Mouse (Mus musculus) hindbrain, embryonic 10.5 days (tissue): Measurements from ENCODE around the gene Hipk3. TPM values are rescaled to one million over a fixed set of nuclear protein-coding genes. Genes with fewer than 3 reads are reported as not detected.
A peak's percentile ranks its signal among the peaks of the same experiment; 100 is the strongest.

Experiments
- DNase-seq: peaks from one replicate; pipeline ENCODE4 v3.0.0-alpha.2; 2017; ENCODE audit warnings: low spot score
- H3K27ac ChIP-seq: fragments of 300-500 bp; sonication (generic); 2 replicates; pipeline ENCODE4 v1.5.1; 2016; ENCODE audit warnings: mild to moderate bottlenecking, moderate library complexity
- H3K27me3 ChIP-seq: fragments of 300-500 bp; sonication (generic); 2 replicates; pipeline ENCODE4 v1.6.1; 2016; ENCODE audit warnings: mild to moderate bottlenecking; ENCODE audit not compliant: poor library complexity, insufficient read depth, severe bottlenecking
- H3K36me3 ChIP-seq: fragments of 300-500 bp; sonication (generic); 2 replicates; pipeline ENCODE4 v1.6.1; 2016; ENCODE audit warnings: mild to moderate bottlenecking, moderate library complexity
- H3K4me1 ChIP-seq: fragments of 300-500 bp; sonication (generic); replicated peaks from 2 replicates; pipeline ENCODE4 v1.6.1; 2016; ENCODE audit warnings: mild to moderate bottlenecking
- H3K4me3 ChIP-seq: fragments of 300-500 bp; sonication (generic); 2 replicates; pipeline ENCODE4 v1.5.1; 2016; ENCODE audit warnings: mild to moderate bottlenecking, moderate library complexity
- H3K9me3 ChIP-seq: fragments of 300-500 bp; sonication (generic); 2 replicates; pipeline ENCODE4 v1.6.1; 2016; ENCODE audit warnings: mild to moderate bottlenecking, moderate library complexity
- WGBS: fragments of 180-500 bp; shearing (Covaris S2); methylation state at CpG from one replicate; pipeline ENCODE4 v1.1.7; 2016; 5-methylcytosine and 5-hydroxymethylcytosine counted together
- polyA plus RNA-seq: library from polyadenylated mRNA; unstranded; fragments of >200 nt; fragmentation: Nextera tagmentation; extraction: Ambion mirVana; gene quantifications from 2 replicates; pipeline ENCODE4 v1.2.1, GENCODE M21; 2016

Gene Hipk3
- polyA plus RNA-seq, 1 experiment from 2014 or later: 7.0 TPM

GRCm38 (mm10) chr2:104430566-104430965 lies 63.7 kb downstream of the Hipk3 start:
- H3K4me1 ChIP-seq: no peaks in the 10 kb centered on the region
- no peak overlapping the region for H3K27ac ChIP-seq
- H3K4me3 ChIP-seq: no peak overlapping the region
- 96% methylated on average over 5 of the region's 5 CpGs for WGBS
- no peaks in the 10 kb centered on the region for H3K27me3 ChIP-seq
- H3K9me3 ChIP-seq: no peaks in the 10 kb centered on the region
- H3K36me3 ChIP-seq: peaks cover 54% of the 10 kb centered on the region
- no peak for DNase-seq

- H3K27ac ChIP-seq: no peak overlapping the region
- H3K4me3 ChIP-seq: no peak overlapping the region
- H3K27me3 ChIP-seq: no peaks in the 10 kb centered on the region
- WGBS: 92% methylated on average over 3 of the region's 3 CpGs
- H3K9me3 ChIP-seq: no peaks in the 10 kb centered on the region
- H3K4me1 ChIP-seq: no peaks in the 10 kb centered on the region
- no peak for DNase-seq
- H3K36me3 ChIP-seq: peaks cover 21% of the 10 kb centered on the region
Observed at GRCm38 (mm10) chr2:104426112-104426511, 68.1 kb downstream of the Hipk3 start.

DNA sequence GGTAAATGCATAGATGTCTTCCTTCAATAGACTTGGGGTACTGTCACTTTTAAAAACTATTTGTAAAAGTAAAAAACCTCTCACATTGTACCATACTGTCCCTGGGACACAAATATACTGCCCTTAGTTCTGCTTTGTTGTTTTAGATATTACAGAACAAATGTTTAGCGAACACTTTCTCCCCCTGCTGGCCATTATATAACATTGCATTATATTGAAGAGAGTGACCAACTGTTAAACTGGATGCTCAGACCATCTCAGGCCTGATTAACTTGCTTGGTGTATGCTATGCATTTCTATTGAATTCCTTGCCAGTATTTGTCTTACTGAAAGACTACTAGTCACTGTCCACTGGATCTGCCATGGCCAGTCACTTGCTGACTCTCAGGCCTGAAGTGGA lies 72.0 kb downstream of the Hipk3 start:
- H3K27ac ChIP-seq: no peak overlapping the region
- no peak overlapping the region for H3K4me3 ChIP-seq
- no peaks in the 10 kb centered on the region; the same call in 1 of the 2 replicates for H3K36me3 ChIP-seq
- no peaks in the 10 kb centered on the region for H3K27me3 ChIP-seq
- no peak for DNase-seq
- H3K9me3 ChIP-seq: no peaks in the 10 kb centered on the region
- H3K4me1 ChIP-seq: no peaks in the 10 kb centered on the region
- WGBS: 8% methylated on average over 1 of the region's 1 CpGs

- no peak overlapping the region for H3K4me3 ChIP-seq
- no peak for DNase-seq
Observed at GRCm38 (mm10) chr2:104420805-104421204, 73.4 kb downstream of the Hipk3 start.

DNA sequence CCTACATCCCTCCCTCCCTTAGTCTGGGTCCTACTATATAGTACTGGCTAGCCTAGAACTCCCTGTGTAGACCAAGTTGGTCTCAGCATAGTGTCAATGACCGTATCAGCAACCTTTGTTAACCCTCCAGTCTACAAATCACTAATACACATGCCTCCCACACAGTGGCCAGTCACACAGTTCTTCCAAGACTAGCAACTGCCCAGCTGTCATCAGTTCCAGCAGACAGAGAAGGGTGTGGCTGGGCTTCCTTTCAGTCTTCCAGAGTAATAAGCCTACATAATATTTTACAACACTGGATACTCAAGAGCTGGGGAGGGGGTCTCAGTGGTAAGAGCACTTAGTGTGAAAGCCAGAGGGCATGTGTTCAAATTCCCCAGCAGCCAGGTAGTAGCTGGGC lies 74.2 kb downstream of the Hipk3 start:
- Histone ChIP-seq H3K4me3 (no peak overlapping the region), H3K36me3 (no peaks in the 10 kb centered on the region), H3K4me1 (no peaks in the 10 kb centered on the region), H3K27ac (no peak overlapping the region), H3K27me3 (no peaks in the 10 kb centered on the region), H3K9me3 (no peaks in the 10 kb centered on the region)
- 81% methylated on average over 1 of the region's 1 CpGs for WGBS
- DNase-seq: no peak

More at GRCm38 (mm10) chr2:104420805-104421204, 73.4 kb downstream of the Hipk3 start:
- H3K27ac ChIP-seq: no peak overlapping the region
- no peaks in the 10 kb centered on the region for H3K4me1 ChIP-seq
- H3K9me3 ChIP-seq: no peaks in the 10 kb centered on the region
- 85% methylated on average over 4 of the region's 4 CpGs for WGBS
- no peaks in the 10 kb centered on the region for H3K36me3 ChIP-seq
- H3K27me3 ChIP-seq: no peaks in the 10 kb centered on the region

DNA sequence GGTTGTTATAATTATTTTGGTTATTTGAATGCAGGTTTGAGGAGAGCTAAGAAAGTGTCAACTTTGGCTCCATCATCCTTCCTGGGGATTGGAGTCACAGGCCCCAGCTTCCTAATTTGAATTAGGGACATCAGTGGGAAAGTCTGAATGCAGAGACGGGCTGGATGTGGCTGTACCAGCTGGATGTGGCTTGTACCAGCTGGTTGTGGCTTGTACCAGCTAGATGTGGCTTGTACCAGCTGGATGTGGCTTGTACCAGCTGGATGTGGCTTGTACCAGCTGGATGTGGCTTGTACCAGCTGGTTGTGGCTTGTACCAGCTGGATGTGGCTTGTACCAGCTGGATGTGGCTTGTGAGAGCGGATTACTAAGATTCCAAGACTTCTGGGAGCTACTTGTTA lies 74.8 kb downstream of the Hipk3 start:
- Histone ChIP-seq H3K27me3 (no peaks in the 10 kb centered on the region), H3K9me3 (no peaks in the 10 kb centered on the region), H3K27ac (no peak overlapping the region), H3K4me1 (no peaks in the 10 kb centered on the region), H3K36me3 (no peaks in the 10 kb centered on the region), H3K4me3 (no peak overlapping the region)
- DNase-seq: no peak
- WGBS: 88% methylated on average over 2 of the region's 2 CpGs

GRCm38 (mm10) chr2:104413011-104413410 lies 81.2 kb downstream of the Hipk3 start:
- WGBS: 84% methylated on average over 3 of the region's 3 CpGs
- no peaks in the 10 kb centered on the region for H3K36me3 ChIP-seq
- DNase-seq: no peak
- no peak overlapping the region for H3K27ac ChIP-seq
- no peaks in the 10 kb centered on the region for H3K9me3 ChIP-seq
- peaks cover 58% of the 10 kb centered on the region for H3K27me3 ChIP-seq
- H3K4me1 ChIP-seq: peaks cover 22% of the 10 kb centered on the region; the same call in 1 of the 2 replicates
- H3K4me3 ChIP-seq: no peak overlapping the region

- Histone ChIP-seq H3K9me3 (no peaks in the 10 kb centered on the region), H3K27ac (no peak overlapping the region), H3K4me1 (peaks cover 27% of the 10 kb centered on the region; the same call in 1 of the 2 replicates), H3K36me3 (no peaks in the 10 kb centered on the region), H3K4me3 (no peak overlapping the region), H3K27me3 (peaks cover 63% of the 10 kb centered on the region)
- no peak for DNase-seq
- WGBS: 31% methylated on average over 4 of the region's 4 CpGs
Observed at GRCm38 (mm10) chr2:104412496-104412895, 81.8 kb downstream of the Hipk3 start.

DNA sequence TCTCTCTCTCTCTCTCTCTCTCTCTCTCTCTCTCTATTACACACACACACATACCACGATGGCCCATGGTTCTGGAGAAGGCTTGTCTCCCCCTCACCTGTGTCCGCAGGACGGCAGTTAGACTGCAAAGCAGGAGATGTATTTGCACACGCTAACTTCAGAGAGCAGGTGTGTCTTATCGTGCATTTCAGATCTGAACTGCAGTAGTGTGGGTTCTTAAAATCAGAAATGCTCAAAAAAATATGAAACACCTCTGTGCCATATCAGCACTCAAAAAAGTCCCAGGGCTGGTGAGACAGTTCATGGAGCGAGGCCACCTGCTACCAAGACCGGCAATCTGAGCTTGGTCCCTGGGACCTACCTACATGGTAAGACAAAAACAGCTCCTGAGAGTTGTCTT lies 82.4 kb downstream of the Hipk3 start:
- Histone ChIP-seq H3K4me1 (peaks cover 32% of the 10 kb centered on the region; the same call in 1 of the 2 replicates), H3K27me3 (peaks cover 70% of the 10 kb centered on the region), H3K9me3 (no peaks in the 10 kb centered on the region), H3K27ac (no peak overlapping the region), H3K36me3 (no peaks in the 10 kb centered on the region), H3K4me3 (no peak overlapping the region)
- no peak for DNase-seq
- WGBS: 90% methylated on average over 7 of the region's 7 CpGs

DNA sequence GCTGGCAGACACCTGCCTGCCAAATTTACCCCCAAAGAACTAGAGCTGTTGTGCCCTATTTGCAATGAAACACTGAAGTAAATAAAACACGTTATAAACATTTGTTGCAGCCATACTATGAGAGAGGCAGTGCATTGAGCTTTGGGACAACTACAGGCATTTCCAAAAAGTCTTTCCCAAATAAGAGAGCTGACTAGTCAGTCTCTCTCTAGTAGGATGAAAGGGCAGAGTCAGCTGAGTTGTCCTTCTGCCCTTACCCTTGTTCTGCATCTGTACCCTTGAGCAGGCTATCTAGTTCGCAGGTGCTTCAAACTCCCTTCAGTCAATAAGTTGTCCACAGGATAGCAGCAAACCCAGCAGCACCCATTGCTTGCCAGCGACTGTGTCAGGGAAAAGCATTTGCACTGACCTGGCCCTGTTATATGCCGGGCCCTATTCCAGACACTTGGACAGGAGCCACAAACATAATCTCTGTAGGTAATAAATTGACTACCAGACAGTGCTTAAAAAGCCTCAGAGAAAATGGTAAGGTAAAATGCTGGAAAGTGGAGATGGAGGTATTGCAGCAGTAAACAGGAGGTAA lies 83.2 kb downstream of the Hipk3 start, which contains the start of gene D430041D05Rik:
TSS of gene D430041D05Rik (minus strand) at position 51 of the 583 bp plus-strand sequence.
- Histone ChIP-seq H3K4me1 (peaks cover 36% of the 10 kb centered on the region; the same call in 1 of the 2 replicates), H3K36me3 (no peaks in the 10 kb centered on the region), H3K27ac (peak within 1 kb of the TSS; percentile 90), H3K4me3 (peak within 1 kb of the TSS; percentile 71), H3K27me3 (peaks cover 76% of the 10 kb centered on the region), H3K9me3 (no peaks in the 10 kb centered on the region)
- DNase-seq: no peak
- WGBS: 67% methylated on average over 4 of the region's 4 CpGs

GRCm38 (mm10) chr2:104409851-104410821 lies 84.1 kb downstream of the Hipk3 start:
- Histone ChIP-seq H3K9me3 (no peaks in the 10 kb centered on the region), H3K27ac (peak overlapping the region; percentile 90), H3K4me3 (peak overlapping the region; percentile 71), H3K27me3 (peaks cover 76% of the 10 kb centered on the region), H3K36me3 (no peaks in the 10 kb centered on the region), H3K4me1 (peaks cover 36% of the 10 kb centered on the region; the same call in 1 of the 2 replicates)
- under 1% methylated on average over 111 of the region's 111 CpGs for WGBS
- DNase-seq: peak; percentile 73

GRCm38 (mm10) chr2:104408351-104408750 lies 85.9 kb downstream of the Hipk3 start:
- WGBS: 78% methylated on average over 7 of the region's 7 CpGs
- DNase-seq: no peak
- Histone ChIP-seq H3K27me3 (peaks cover 71% of the 10 kb centered on the region), H3K36me3 (no peaks in the 10 kb centered on the region), H3K27ac (no peak overlapping the region), H3K4me1 (peaks cover 39% of the 10 kb centered on the region; the same call in 1 of the 2 replicates), H3K9me3 (no peaks in the 10 kb centered on the region), H3K4me3 (no peak overlapping the region)

DNA sequence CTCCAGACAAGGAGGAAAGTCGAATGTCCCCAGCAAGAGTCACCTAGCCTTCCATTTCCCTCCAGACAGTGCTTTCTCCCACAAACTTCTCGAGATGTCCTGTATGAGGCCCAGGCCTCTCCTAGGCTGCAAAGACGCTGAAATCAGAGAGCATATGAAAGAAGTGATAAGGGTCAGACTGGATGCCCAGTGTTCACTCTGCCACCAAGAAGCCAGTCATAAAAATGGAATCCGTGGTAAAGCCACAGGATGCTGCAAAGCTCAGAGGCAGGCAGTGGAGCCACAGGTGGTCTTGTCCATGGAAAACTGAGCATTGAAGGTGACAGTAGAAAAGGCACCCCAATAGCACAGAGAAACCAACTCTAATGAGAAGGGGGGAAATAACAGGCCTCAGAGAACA lies 86.3 kb downstream of the Hipk3 start:
- H3K27ac ChIP-seq: no peak overlapping the region
- H3K9me3 ChIP-seq: no peaks in the 10 kb centered on the region
- H3K27me3 ChIP-seq: peaks cover 67% of the 10 kb centered on the region
- no peak for DNase-seq
- H3K4me1 ChIP-seq: peaks cover 39% of the 10 kb centered on the region; the same call in 1 of the 2 replicates
- H3K36me3 ChIP-seq: no peaks in the 10 kb centered on the region
- WGBS: 67% methylated on average over 4 of the region's 4 CpGs
- no peak overlapping the region for H3K4me3 ChIP-seq
